Mouse (Mus musculus): ENCODE results near the gene Gapvd1. TPM values are rescaled to one million over a fixed set of nuclear protein-coding genes. Genes with fewer than 3 reads are reported as not detected.
"Not testable (repeated sequence)": the region's sequence is repeated elsewhere in the genome, so short reads cannot be mapped to it uniquely, and the experiment has no call there.

Gapvd1 gene
- total RNA-seq, 2 experiments from 2014 or later: 99.1 to 101 TPM

DNA sequence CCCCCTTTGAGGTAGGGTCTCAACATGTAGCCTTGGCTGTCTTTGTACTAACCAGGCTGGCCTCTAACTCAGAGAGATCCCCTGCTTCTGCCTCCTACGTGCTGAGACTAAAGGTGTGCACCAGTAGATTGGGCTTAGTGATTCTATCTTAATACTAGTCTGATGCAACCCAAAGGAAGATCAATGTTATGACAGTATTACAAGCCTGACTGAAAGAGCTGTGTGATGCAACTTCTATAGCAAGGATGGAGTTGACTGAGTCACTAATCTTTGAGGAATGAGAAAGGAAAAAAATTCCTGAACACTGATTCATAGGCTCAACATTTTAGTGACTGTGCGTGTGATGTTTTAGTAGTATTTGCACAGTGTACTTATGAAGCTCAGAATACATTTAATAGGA, 15.0 kb upstream of the Gapvd1 start:
- DNase-seq (ENCODE audit: extremely low spot score in 1 of 2, low spot score in 2 of 2): no peak
- Histone ChIP-seq H3K4me3 (no peak overlapping the region; the same call in 1 of the 2 replicates), H3K27ac (no peak overlapping the region)
- TF ChIP-seq CTCF (IDR thresholded peaks at IDR 0.05): no peak
- intact Hi-C loops (cut with DNase I): no loop called here

- intact Hi-C loops (cut with DNase I): no loop called here
- Histone ChIP-seq H3K27ac (no peak overlapping the region), H3K4me3 (no peak overlapping the region)
- TF ChIP-seq CTCF (IDR thresholded peaks at IDR 0.05): no peak; the same call in 1 of the 2 replicates
- DNase-seq (ENCODE audit: extremely low spot score in 1 of 2, low spot score in 2 of 2): no peak
Observed at GRCm38 (mm10) chr2:34764801-34765200, 9.8 kb upstream of the Gapvd1 start.

- no peak overlapping the region for H3K27ac ChIP-seq
- TF ChIP-seq CTCF (IDR thresholded peaks at IDR 0.05): no peak
- intact Hi-C loops (cut with DNase I): no loop called here
- no peak for DNase-seq (ENCODE audit: extremely low spot score in 1 of 2, low spot score in 2 of 2)
- H3K4me3 ChIP-seq: no peak overlapping the region
Observed at GRCm38 (mm10) chr2:34762872-34763271, 7.8 kb upstream of the Gapvd1 start.

- intact Hi-C loops (cut with DNase I): no loop called here
- no peak for DNase-seq (ENCODE audit: extremely low spot score in 1 of 2, low spot score in 2 of 2)
- TF ChIP-seq CTCF (IDR thresholded peaks at IDR 0.05): no peak
Observed at GRCm38 (mm10) chr2:34762174-34762573, 7.1 kb upstream of the Gapvd1 start.

GRCm38 (mm10) chr2:34761272-34761671, 6.2 kb upstream of the Gapvd1 start:
- DNase-seq (ENCODE audit: extremely low spot score in 1 of 2, low spot score in 2 of 2); H3K4me3 ChIP-seq; H3K27ac ChIP-seq; intact Hi-C loops (cut with DNase I): not testable (repeated sequence)

More at GRCm38 (mm10) chr2:34762174-34762573, 7.1 kb upstream of the Gapvd1 start:
- Histone ChIP-seq H3K4me3 (no peak overlapping the region), H3K27ac (no peak overlapping the region)

DNA sequence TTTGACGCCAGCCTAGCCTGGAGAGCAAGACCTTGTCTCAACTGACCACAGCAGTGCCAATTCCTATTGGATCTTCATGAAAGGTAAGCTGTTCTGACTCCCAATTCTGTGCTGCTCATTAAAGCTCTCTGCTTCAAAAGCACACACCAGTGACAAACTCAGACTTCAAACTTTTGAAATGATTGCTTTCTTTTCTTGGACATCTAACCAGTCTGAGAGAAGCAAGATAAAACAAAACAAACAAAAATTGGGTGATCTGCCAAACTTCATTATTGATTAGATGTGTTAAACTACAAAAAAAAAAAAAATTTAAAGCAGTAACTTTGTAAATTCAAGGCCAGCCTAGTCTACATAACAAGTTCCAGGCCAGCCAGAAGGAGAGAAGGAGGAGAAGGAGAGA, 2.3 kb upstream of the Gapvd1 start:
- no peak for TF ChIP-seq CTCF (IDR thresholded peaks at IDR 0.05)
- no peak overlapping the region for H3K4me3 ChIP-seq
- DNase-seq (ENCODE audit: extremely low spot score in 1 of 2, low spot score in 2 of 2): no peak
- intact Hi-C loops (cut with DNase I): no loop called here
- H3K27ac ChIP-seq: no peak overlapping the region

- intact Hi-C loops (cut with DNase I): loop anchor here (1.0 kb wide), 1 partner anchor 17 kb away; the partner anchor contains the start of gene Hspa5
- DNase-seq (ENCODE audit: extremely low spot score in 1 of 2, low spot score in 2 of 2): peak; percentile 88 to 89
- peak overlapping the region; percentile 81 for H3K4me3 ChIP-seq
- peak overlapping the region; percentile 91 for H3K27ac ChIP-seq
- no peak; the same call in 1 of the 2 replicates for TF ChIP-seq CTCF (IDR thresholded peaks at IDR 0.05)
Observed at GRCm38 (mm10) chr2:34753811-34754550, 1.1 kb downstream of the Gapvd1 start.

DNA sequence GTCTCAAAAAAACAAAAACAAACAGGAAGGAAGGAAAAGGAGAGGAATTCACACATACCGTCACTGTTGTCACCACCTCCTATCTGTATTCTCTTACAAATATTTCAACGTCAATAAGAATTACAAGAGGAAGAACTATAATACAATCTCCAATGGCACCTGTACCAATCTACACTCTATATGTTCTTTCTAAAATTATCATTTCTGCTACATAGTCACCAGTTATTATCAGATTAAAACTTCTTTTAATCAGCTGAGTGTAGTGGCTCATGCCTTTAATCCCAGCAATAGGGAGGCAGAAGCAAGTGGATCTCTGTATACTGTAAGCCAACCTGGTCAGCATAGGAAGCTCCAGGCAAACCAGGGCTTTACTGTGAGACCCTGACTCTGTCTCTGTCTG, 4.8 kb downstream of the Gapvd1 start:
- intact Hi-C loops (cut with DNase I): no loop called here
- TF ChIP-seq CTCF (IDR thresholded peaks at IDR 0.05): no peak

DNA sequence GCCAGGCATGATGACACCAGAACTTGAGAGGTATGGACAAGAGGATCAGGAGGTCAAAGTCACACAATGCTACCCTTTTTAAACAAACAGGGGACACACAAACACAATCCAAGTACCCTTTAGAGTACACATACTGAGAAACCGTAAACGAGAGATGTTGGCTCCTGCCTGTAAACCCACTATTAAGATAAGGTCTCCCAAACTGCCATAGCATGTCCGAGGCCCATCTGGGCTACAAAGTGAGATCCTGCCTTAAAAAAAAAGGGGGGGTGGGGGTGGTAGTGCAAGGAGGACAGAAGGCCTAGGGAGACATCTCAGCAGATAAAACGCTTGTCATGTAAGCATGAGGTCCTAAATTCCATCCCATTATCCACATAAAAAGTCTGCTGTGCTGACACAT, 6.6 kb downstream of the Gapvd1 start:
- intact Hi-C loops (cut with DNase I): no loop called here
- Histone ChIP-seq H3K4me3 (no peak overlapping the region), H3K27ac (no peak overlapping the region)
- DNase-seq (ENCODE audit: extremely low spot score in 1 of 2, low spot score in 2 of 2): no peak
- TF ChIP-seq CTCF (IDR thresholded peaks at IDR 0.05): no peak

More for the DNA sequence above, 4.8 kb downstream of the Gapvd1 start:
- Histone ChIP-seq H3K4me3 (no peak overlapping the region), H3K27ac (no peak overlapping the region)
- no peak for DNase-seq (ENCODE audit: extremely low spot score in 1 of 2, low spot score in 2 of 2)

DNA sequence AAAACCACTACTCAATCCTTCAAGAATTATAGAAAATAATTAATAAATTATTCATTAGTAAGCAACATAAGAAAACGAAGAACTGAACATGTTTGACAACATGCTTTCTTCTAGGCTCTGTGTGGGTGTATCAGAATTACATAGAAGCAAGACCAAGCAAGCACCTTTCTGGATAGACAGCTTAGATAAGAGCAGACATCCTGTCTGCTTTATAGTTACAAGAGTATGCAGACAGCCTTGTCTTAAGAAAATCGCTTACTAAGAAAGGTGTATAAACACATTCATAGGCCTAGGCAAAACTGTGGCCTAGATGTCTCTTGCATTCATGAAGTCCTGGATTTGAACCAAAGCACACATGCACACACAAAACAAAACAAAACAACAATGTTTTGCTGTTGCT, 9.4 kb downstream of the Gapvd1 start:
- no peak overlapping the region for H3K27ac ChIP-seq
- no peak overlapping the region for H3K4me3 ChIP-seq
- intact Hi-C loops (cut with DNase I): no loop called here
- no peak for TF ChIP-seq CTCF (IDR thresholded peaks at IDR 0.05)
- DNase-seq (ENCODE audit: extremely low spot score in 1 of 2, low spot score in 2 of 2): no peak

DNA sequence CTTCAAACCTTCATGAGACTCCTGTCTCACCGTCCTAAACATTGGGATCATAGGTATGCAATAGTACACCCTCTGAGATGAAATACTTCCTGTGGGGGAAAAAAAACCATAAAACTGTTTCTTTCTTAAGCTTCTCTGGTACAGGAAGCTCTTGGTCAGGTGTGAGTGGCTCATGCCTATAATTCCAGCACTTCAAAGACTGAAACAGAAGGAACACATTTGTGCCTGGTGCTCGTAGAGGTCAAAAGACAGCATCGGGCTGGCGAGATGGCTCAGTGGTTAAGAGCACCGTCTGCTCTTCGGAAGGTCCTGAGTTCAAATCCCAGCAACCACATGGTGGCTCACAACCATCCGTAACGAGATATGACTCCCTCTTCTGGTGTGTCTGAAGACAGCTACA, 10.6 kb downstream of the Gapvd1 start:
- intact Hi-C loops (cut with DNase I): no loop called here
- TF ChIP-seq CTCF (IDR thresholded peaks at IDR 0.05): no peak
- H3K27ac ChIP-seq: no peak overlapping the region
- H3K4me3 ChIP-seq: no peak overlapping the region
- no peak for DNase-seq (ENCODE audit: extremely low spot score in 1 of 2, low spot score in 2 of 2)

DNA sequence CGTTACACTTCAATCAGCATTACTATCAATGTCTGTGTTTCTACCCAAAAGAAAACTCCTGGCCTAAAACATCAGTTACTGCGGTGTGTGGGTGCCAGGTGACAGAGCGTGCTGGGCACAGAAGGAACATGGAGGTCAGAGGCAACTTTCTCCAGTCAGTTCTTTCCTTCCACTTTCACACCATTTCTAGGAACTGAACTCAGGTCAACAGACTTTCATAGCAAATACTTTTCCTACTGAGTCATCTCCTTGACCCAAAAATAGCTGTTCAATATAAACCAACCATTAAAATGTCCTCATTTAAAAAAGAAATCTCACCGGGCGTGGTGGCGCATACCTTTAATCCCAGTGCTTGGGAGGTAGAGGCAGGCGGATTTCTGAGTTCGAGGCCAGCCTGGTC, 12.4 kb downstream of the Gapvd1 start:
- H3K27ac ChIP-seq: no peak overlapping the region
- TF ChIP-seq CTCF (IDR thresholded peaks at IDR 0.05): no peak
- intact Hi-C loops (cut with DNase I): no loop called here

More for the DNA sequence above, 12.4 kb downstream of the Gapvd1 start:
- DNase-seq (ENCODE audit: extremely low spot score in 1 of 2, low spot score in 2 of 2): no peak
- no peak overlapping the region for H3K4me3 ChIP-seq

Data from left cerebral cortex, adult 2 months (tissue).